Mouse (Mus musculus): Measurements from ENCODE around the gene Fxyd5.

The Fxyd5 gene

DNA sequence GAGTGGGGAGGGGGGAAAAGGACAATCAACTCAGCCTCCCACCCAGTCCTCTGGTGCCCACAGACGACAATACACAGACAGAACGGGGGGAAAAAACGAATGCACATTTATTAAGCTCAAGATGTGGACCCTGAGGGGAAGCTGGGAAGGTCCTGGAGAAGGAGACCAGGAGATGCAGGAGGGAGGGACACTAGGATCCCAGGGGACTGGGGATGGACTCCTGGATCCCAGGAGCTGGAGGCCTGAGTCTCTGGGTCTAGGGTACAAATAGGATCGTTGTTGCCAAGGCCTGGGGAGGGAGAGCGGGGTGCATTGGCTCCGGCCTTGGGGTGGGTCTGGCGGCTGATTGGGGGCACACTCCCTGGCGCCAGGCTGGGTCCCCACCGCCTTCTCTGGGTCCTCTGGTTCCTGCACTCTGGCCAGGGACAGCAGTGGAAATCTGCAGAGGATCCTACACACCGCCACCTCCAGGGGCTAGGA, at the start of gene Fxyd5:
Gene Fxyd5, minus strand, starts transcription at position 51 of the 480 bp plus-strand sequence.
- no peak for DNase-seq (ENCODE audit: low spot score)

DNA sequence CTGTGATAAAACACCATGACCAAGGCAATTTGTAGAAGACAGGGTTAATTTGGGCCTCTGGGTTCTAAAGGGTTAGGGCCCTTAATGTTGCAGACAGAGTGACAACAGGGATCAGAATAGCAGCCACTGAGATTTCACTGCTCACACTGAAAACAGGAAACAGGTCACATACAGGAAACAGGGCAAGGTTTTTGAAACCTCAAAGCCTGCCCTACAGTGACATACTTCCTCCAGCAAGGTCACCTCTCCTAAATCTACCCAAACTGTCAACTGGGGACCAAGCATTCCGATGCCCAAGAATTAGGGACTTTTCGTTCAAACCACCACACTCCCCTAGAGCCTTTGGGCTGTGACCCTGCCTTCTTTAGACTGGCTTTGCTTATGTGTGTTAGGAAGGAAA, 47.4 kb upstream of the Fxyd5 start:
- no peak for DNase-seq (ENCODE audit: low spot score)

DNA sequence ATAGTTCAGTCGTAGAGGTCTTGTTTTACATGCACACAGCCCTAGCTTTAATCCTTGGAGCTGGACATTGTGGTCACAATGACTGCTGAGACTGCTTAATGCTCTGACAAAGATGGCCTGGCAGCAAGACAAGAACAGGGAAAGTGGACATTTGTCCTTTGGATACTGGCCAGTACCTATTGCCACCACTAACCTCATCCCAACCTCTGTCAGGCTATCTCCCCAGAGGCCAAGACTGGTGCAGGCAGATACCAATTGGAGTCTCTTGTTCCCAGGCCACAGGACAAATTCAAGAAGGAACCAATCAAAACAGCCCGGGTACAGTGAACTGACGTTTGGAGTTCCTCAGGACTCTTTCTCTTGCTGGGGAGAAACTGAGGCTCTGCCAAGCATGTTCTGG, 45.9 kb upstream of the Fxyd5 start:
- DNase-seq (ENCODE audit: low spot score) = no peak

DNA sequence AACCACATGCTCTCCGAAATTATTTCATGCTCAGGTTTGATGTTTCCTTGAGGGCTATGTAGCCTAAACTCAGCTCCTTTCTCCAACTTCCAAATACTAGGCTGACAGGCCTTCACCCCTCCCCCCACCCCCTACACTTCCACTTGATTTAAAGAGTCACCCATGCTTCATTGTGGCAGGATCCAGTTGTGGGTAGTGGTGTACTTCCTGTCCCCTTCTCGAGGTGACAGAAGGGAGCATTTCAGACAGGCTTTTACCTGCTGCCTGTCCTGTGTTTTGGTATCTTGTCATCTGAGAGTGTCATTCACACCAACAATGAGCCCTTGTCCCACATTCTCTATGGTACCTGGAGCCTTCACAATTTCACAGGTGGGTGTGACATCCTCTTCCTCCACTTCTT, 45.0 kb upstream of the Fxyd5 start:
- DNase-seq (ENCODE audit: low spot score) = no peak

DNA sequence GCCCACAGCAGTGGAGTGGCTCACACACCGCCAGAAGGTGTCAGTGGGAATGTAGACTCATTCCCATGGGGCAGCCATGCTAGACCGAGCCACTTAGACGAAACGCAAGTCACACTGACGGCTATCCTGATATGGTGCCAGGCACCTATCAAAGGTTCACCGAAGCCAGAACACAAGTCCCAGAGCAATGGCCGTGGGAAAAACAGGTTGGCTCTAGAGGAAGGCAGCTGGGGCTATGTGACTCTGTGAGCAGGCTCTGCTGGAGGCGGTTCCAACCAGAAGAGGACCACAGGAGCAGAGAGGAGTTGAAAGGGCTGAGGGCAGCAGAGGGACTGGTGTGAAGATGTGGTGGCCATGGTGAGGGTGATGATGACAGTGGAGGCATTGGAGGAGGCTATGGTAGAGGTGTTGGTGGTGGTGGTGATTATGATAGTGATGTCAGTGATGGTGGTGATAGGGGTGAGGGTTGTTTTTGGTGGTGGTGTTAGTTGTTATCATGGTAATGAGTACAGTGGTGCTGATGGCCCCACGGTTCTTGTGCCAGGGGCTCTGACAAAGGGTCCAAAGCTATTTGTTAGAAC, 44.0 kb upstream of the Fxyd5 start:
- no peak for DNase-seq (ENCODE audit: low spot score)

DNA sequence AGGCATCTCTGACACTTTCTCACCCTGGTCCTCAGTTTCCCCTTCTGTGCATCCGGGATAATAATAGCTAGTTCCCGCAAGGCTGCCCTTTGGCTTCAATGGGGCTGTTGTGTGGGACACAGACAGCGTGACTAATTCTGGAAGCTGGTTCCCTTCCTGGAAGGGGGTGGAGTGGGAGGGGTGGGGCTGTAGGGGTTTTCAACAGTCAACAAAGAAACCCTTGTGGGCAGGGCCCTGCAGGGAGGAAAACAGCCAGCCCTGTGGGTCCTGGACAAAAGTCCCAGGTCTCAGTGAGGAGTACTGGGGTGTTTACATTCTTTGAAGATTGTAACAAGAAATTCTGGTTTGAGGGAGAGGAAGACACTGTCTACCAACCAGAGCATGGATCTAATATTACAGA, 42.9 kb upstream of the Fxyd5 start:
- peak; percentile 50 for DNase-seq (ENCODE audit: low spot score)

DNA sequence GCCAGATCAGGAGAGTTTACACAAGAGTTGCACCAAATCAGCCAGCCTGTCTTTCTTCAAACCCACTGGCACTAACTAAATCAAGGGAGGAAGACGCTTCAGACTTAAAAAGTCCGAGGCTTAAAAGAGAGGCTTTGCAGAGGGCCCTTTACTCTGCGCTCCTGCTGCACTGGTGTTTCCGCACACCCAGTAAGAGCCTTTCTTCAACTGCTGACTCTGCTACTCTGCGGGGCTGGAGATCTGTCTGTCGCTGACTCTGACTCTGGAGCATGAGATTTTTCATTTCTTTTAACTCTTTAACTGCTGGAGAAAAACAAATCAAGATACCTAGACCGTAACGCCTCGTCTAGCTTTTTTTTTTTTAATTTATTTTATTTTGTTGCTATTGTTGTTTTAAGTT, 41.9 kb upstream of the Fxyd5 start:
- DNase-seq (ENCODE audit: low spot score) = no peak

DNA sequence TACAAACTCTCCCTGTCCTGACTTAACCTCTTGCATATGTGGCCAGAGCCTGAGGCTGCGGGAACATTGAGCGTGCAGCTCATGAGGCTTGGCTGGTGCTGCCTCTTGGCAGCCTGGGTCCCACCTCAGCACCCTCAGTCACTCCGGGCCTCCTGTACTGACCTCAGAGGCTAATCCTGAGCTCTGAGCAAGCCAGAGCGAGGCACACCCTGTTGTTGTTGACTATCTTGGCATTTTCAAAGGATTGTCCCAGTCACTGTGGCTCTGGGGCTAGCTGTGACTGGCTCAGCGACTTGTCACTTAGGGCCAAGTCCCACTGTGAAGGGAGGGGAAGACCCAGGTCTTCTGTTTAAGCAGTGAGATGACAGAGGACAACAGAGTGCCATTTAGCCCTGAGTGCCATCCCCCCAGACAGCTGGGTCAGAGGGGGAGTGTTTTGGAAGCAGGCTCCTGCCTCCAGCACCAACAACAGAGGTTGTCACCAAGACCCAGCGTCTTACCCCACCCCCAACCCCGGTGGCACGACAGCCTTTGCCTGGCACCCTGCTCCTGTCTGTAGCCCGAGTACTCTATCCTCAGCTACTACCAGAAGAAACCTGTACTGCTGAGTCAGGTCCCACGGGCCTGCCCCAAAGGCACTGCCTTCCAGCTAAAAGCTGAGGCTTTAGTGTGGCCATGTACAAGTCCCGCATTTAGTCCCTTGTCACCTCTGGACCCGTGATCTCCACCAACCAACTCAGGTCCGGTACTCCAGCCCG, 40.7 kb upstream of the Fxyd5 start:
- no peak for DNase-seq (ENCODE audit: low spot score)

DNA sequence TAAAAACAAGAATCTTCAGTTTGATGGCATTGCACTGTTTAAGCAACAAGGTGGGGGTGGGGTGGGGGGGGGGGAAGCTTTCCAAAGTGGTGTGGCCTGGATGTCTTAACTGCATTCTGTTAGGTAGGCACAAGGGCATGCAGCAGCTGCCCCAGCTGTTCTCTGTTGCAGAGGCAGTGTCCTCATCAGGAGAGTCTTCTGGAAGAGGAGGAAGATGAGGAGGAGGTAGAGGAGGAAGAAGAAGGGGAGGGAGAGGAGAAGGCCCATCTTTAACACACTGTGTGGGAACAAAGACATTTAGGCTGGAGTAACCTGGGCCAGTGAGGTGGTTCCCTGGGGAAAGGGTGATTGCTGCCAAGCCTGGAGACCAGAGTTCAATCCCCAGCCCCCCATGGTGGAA, 39.8 kb upstream of the Fxyd5 start:
- DNase-seq (ENCODE audit: low spot score) = no peak

DNA sequence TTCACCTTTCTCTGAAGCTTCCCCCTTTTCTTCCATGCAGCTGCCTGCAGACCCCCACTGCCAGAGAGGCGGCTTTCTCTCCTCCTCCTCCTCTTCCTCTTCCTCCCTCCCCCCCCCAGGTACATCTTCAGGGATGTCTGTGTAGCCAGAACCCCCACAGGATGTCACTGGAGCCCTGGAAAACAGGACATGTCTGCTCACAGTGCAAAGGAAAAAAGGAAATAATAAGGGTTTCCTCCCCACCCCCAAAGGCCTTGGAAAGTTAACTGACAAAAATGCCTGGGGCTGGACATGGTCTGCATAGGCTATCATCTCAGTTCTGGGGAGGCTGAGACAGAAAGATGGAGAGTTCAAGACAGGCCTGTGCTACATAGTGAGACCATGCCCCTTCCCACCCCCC, 38.8 kb upstream of the Fxyd5 start:
- no peak for DNase-seq (ENCODE audit: low spot score)

DNA sequence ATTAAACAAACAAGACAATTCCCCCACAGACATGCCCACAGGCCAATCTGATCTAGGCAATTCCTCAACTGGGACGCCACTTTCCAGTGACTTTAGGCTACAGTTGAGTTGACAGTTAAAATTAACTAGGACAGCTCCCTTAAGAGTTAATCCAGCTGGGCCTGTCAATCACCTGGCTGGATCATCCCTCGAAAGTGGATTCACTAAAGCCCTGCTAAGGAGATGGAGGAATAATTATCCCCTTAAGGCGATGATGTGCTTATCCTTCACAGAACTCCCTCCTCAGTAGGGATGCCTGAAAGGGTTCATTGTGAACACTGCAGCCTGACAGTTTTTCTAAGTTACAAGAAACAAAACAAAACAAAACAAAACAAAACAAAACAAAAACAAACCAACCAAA, 38.3 kb upstream of the Fxyd5 start:
- no peak for DNase-seq (ENCODE audit: low spot score)

DNA sequence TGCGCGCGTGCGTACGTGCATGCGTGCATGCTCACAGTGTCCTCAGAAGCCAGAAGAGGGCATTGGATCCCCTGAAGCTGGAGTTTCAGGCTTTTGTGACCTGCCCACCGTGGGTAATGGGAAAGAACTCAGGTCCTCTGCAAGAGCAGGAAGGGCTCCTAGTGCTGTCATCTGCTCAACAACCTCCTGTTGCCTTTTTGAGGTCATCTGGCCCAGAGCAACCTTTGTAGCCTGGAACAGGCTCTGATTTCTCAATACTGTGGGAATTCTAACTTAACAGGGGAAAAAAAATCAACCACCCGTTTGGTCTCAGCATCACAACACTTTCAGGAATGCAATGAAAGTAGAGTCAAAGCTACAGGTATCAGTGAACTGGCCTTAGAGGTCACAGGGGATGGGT, 37.4 kb upstream of the Fxyd5 start:
- DNase-seq (ENCODE audit: low spot score) = no peak

DNA sequence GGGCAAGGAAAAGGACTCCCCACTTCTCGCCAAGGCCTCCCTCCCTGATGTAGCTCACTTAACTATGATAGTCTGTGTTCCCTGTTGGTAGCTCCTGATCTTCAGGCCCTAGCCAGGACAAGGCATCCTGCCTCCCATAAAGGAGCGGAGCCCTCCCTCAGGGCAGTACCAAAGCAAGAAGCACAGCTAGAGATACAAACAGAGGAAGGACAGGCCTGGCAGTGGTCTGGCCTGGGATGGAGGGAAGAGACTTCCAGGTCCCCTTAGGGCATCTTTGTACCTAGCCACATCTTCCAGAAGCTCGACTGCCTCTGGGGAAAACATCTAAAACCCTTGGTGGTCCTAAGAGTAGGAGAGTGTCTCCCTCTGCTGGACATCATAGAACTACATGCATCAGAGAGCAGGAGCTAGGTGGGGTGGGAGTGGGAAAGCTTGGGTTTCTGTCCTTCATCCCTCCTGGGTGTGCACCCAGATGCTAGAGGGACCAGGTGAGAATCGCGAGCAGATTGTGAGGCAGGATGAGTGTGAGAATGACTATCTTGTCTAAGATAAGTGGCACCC, 35.7 kb upstream of the Fxyd5 start:
- DNase-seq (ENCODE audit: low spot score) = no peak

DNA sequence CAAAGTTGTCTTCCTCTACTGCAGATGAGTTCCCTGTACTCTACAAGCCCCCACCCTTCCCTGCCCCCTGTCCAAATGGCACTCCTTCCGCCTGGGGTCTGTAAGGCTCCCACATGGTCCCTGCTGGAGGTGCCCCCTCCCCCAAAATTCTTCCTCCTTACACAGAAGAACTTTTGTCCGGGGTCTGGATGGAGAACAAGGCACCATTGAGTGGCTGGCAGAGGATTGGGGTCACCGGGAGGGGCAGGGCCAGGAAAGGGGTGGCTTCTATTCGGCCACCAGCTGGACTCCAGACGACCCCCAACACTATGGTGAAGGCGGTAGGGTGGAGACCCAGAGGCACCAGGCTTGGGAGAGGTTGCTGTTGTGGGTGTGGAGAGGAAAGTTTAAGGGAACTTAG, 35.2 kb upstream of the Fxyd5 start:
- no peak for DNase-seq (ENCODE audit: low spot score)

DNA sequence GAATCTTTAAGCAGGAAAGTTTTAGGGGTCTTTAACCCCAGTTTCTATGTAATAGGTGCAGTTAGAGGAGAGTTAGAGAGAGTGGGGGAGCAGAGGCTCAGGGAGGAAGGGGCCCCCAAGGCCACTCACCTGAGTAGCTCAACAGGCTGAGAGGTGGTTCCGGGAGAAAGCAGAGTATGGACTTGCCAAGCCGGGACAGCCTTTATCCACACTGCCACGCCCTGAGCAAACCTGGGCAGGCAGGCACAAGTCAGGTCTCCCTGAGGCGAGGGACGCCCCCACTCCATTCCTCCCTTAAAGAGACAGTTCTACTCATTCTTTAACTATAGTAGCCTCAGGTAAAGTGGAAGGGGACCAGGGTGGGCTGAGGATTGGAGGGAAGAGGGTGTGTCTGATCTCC, 34.2 kb upstream of the Fxyd5 start, which contains the start of gene Fxyd3:
Gene Fxyd3, minus strand, starts transcription at position 213 of the 400 bp plus-strand sequence.
- no peak for DNase-seq (ENCODE audit: low spot score)

DNA sequence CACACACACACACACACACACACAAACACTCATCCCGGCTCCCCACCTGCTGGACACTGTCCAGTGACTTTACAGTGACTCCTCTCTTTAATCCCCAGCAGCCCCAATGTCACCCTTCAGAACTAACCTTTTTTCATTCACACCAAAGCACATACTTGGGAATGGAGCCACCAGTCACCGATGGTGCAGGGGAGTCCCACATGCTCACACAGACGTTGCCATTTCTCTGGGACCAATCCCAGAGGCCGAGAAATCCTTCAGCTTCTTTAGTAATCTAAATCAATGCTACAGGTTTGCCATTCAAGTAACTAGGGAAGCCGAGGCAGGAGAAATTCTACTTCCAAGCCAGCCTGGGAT, 32.4 kb upstream of the Fxyd5 start:
- no peak for DNase-seq (ENCODE audit: low spot score)

DNA sequence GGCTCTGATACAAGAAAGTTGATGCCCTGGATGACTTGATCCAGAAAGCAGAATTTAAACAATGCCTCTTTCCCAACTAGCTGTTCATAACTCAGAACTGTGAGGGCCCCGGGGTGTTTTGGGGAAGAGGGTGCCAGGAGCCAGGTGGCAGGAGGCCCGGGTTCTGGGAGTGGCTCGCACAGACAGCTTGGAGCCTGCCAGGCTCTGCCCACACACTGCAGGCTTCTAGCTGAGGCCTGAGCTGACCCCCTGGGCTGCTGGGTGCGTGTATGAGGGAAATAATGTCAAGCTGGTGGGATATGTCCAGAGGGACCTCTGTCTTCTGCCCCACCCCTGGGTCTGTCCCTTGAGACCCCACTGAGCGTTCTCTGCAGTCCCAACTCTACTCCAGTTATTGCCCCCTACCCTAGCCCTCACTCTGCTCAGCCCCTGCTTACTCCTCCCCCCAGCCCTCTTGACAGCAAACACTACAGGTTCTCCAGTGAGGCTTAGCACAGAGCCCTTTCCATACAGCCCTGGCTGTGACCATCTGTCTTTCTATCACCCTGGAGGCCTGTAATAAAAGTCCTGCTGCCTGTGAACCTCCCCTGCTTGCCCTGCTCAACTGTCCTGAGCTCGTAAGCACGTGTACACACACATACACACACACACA, 31.9 kb upstream of the Fxyd5 start:
- no peak for DNase-seq (ENCODE audit: low spot score)

DNA sequence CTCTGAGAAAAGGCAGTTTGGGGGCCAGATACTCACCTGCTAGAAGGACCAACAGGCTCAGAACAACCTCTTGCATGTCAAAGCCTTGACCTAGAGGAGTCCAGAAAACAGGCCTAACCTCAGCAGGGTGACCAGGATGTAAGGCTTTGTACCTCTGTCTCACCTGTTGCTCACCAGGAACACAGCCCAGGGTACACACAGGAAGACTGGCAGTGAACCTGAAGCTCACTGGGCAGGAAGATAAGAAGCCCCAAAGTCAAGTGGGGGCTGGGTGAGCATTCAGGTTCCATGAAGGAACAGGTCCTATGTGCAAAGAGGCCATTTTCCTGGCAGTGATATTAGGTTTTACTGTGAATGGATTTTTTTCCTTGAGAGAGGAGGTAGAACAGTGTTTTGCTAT, 31.3 kb upstream of the Fxyd5 start:
- DNase-seq (ENCODE audit: low spot score) = no peak

DNA sequence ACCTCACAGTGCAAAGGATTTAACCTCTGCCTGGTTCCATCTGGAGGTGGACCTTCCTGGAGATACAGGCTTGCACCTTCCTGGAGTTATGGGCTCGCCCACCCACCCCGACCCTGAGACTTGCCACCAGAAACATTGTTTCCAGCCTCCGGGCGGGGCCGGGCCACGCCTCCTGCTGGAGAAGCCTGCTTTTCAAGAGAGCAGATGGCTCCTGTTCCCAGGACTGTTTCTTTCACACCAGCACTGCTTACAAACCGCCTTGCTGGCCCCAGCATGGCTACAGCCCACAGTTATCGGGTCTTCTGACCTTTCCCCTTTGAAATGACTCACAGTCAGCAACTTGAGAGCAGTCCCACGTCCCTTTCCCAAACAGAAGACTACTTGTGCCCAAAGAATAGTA, 30.0 kb upstream of the Fxyd5 start:
- no peak for DNase-seq (ENCODE audit: low spot score)

DNA sequence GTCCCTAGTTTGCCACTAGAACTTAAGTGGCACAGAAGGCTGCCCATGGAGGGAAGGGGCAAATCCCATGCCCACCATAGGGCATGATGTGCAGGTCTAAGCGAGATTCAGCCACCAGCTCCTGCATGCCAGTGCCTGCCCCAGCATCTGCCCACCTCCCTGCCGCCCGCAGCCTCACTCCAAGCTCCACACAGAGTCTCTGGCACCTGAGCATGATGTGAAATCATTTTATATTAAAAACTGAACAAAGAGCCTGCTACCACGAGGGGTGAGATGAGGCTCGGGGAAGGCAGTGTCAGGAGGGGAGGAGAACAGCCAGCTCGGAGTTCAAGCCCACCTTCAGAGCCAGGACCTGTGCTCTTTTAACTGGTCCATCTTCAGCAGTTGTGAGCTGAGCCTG, 28.0 kb upstream of the Fxyd5 start:
- no peak for DNase-seq (ENCODE audit: low spot score)

DNA sequence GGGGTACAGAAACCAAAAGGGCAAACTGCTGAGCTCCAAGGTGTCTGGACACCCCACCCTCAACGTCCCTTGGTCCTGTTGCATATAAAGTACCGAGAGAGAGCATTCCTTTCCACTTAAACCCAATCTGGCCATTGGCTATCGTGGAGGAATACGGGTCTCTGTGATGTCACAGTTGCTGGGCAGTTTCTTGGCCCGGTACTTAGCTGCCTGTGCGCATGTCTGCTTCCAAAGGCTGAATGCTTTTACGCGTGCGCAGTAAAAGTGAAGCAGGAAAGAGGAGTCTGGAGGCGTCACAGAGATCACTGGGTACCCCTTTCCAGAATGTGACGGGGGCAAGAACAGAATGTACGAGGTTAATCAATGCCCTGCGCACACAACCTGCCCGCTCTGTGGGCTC, 27.2 kb upstream of the Fxyd5 start:
- no peak for DNase-seq (ENCODE audit: low spot score)

DNA sequence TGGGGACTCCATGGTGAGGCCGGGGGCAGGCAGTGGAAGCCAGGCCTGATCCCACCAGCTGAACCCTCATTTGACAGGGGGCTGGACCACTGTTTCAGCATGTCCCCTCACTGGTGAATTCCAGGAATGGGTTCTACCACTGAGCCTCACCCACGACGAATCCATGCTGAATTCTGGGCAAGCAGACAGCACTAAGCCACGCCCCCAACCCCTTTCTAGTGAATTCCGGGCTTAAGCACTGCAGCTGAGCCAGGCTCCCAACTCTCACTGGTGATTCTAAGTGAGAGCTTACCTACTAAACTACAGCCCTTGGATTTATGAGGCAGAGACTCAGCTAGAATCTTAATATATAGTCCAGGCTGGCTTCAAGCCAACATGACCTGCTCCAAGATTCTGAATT, 25.6 kb upstream of the Fxyd5 start:
- no peak for DNase-seq (ENCODE audit: low spot score)

DNA sequence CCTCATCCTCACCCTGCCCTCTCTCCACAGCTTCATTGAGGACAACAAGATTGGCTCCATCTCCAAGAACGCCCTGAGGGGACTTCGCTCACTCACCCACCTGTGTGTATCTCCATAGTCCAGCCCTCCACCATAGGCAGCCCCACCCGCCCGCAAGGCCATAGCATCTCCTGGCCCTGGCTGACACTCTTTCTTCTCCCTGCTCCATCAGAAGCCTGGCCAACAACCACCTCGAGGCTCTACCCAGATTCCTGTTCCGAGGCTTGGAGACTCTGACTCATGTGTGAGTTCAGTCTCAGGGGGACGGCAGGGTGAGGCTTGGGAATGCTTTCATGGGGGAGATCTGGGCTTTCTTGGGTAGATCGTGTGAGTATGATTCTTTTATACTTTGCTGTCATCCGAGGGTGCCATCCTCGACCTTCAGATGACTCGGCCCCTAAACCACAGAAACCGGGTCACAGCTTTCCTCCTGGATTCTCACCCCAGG, 20.8 kb upstream of the Fxyd5 start:
- no peak for DNase-seq (ENCODE audit: low spot score)

Data from ovary, adult 18-20 months (tissue).